Mouse (Mus musculus) forelimb bud, embryonic 11.5 days (tissue): ENCODE measurements around the gene Map3k11.
"Not testable (repeated sequence)": the region's sequence is repeated elsewhere in the genome, so short reads cannot be mapped to it uniquely, and the experiment has no call there.

Experiments
- DNase-seq: peaks from one replicate; pipeline ENCODE4 v3.0.0-alpha.2; 2012; ENCODE audit warnings: low read depth, low spot score

The Map3k11 gene

DNA sequence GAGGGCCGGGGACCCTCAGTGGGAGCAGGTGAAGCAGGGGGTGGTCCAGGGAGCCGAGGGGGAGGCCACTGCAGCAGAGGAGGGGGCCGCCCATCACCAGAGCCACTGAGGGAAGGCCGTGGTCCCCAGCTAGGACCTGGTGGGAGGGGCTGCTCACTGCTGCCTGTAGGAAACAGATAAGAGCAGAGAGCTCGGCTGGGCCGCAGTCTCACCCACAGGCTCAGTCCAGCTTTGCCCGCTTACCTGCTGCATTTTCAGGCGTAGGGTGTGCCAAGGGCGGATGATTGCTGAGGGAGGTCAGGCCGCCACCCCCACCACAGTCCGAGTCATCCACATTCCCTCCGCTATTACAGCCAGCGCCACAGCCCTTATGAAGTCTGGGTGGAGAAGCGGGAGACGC lies 23.1 kb upstream of the Map3k11 start:
- no peak for DNase-seq

DNA sequence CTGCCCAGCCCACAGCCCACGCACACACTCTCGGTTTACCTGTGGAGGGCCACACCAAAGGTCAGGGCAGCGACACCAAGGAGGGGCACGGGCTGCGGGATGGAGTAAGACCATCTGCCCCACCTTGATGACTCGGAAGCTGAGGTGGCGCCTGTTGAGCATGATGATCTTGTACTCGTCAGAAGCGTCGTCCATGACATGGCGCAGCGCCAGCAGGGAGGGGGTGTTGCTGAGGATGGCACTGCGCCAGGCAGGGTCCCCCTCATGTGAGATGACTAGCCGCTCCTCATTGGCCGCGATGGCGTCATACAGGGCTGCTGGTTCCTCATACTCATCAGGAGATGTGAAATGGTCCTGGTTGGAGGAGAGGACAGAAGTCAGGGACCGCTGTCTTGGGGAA lies 22.2 kb upstream of the Map3k11 start:
- no peak for DNase-seq

DNA sequence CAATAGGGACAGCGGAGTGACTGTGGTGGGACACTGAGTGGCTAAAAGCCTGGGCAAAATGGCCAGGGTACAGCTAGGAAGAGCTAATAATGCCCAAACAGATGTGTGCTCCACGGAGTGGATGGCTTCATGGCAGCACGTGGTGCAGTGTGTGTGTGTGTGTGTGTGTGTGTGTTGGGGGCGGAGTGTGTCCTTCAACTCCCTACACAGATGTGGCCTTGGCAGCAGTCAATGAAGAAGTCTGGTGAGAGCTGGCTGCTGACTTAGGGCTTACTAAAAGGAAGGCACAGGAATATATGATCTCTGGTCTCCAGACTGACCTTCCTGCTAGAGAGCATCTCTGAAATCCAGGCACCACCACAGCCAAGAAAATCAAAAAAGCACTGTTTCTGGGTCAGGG lies 20.2 kb upstream of the Map3k11 start:
- DNase-seq: no peak

DNA sequence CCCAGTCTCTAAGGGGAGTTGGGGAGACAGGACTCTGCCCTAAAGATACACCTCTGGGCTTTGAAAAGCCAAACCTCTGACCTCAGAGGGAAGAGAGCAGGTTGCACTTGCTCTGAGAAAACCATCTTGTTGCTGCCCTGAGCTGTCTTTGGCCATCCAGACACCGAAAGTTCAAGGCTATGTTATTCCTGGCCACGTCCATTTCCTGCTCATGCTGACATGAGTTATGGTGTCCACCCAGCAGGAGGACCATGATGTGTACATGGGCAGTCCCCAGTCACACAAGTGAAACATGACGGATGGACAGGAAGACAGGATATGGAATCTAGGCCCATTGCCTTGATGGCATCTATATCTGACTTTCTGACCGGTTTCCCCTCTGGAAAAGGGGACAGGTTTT lies 8.1 kb upstream of the Map3k11 start:
- no peak for DNase-seq

DNA sequence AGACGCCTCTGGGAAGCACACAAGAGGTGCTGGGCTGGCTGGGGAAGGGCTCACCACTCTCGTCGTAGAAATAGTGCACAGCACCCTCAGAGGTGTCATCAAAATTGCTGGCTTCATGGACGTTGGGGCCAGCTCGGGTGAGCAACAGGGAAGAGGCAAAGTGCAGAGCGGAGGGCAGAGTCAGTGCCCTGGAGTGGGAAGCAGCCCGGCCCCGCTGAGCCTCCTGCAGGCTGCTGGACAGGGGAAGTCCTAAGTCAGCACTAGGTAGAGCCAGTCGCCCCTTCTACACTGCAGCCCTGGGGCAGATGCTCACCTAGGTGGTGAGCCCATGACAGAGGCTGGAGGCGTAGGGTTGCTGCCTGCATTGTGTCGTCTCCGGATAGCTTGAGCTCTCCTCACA lies 4.3 kb upstream of the Map3k11 start:
- DNase-seq: no peak

DNA sequence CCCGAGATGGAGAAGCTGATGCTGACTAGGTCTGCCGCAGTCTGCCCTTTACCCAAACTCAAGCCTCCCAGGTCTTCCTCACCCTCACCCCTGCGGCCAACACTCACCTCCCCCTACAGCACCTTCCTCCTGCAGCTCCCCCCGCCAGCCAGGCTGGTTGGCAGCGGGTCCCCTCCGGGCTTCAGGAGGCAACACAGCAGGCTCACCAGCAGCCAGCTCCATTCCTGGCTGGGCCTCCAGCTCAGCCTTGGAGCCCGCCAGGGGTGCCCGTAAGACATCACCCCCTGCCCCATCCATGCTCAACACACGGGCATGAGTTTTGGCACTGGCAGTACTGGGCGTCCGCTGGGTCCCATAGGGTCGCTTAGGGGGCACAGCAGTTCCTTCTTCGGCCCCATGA lies 3.6 kb upstream of the Map3k11 start:
- no peak for DNase-seq

DNA sequence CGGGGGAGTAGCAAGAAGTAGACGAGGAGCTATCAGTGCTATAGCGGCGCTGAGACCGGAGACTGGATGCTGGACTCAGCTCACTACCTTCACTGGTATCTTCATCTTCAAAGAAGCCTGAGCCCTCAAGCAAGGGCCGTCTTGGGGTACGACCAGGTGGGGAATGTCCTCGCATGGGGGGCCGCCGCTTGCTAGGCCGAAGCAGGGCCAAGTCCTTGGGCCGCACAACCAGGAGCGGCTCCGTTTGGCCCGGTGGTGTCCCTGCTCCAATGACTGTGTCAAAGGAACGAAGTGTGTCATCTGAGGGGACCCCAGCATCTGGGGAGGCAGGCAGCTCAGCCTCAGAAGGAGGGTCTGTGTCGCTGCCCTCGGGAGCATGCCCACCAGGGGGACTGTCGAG lies 3.1 kb upstream of the Map3k11 start:
- no peak for DNase-seq

DNA sequence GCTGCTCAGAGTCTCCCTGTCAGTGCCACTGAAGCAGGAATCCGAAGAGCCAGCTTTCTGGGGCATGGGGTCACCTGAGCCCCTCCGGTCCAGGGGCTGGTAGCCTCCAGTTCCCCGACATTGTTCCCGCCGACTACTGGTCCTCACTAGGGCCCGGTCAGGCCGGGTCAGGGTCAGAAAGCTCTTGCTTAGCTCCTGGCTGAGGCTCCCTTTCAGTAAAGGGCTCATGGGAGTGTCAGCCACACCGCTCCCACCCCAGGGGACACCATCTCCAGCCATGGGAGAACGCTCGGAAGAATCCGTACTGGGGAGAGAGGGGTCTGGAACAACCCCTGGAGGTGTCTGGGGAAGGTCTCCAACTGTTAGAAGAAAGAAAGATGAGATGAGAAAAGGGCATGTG lies 2.7 kb upstream of the Map3k11 start:
- no peak for DNase-seq

DNA sequence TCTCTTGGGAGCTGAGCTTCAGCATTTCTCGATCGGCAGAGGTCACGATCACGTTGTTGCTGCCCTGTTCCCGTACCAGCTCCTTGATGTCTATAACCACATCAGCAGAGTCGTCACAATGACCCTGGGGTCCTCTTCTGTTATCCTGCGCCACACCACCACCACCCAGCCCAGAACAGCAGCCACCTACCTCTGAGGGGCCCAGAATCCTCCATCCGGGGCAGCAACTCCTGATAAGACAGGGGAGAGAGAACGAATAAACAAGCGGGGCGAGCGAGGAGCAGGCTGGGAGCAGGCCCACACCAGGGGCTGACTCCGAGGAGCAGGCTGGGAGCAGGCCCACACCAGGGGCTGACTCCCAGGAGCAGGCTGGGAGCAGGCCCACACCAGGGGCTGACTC lies 2.1 kb upstream of the Map3k11 start:
- no peak for DNase-seq

DNA sequence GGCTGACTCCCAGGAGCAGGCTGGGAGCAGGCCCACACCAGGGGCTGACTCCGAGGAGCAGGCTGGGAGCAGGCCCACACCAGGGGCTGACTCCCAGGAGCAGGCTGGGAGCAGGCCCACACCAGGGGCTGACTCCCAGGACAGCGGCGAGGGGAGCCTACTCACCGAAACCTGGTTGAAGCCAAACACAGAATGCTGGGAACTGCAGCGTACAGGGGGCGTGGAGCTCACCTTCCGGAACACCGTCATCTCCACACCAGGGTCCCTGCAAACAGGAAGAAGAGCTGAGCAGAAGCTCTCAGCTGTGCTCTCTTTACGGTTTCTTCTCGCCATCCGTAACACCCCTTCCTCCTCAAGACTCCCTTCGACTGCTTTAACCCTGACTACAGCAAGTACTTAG lies 1.6 kb upstream of the Map3k11 start:
- not testable (repeated sequence) for DNase-seq

DNA sequence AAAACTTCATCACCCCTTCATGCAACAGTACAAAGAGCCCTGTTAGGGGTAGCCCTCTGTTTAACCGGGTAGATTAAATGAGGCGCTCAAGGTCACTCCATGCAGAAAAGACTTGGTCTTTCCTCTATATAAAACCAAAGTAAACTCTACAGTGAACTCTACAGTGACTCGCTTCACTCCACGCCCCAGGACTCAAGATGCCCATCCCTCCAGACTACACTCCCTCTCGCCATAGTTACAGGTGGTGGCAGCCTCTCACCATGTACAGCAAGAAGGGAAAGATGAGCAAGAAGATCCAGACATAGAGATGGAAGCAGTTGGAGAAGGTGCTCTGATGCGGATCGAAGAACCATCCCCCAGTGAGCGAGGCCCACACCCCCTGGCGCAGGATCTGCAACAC lies 804 bp upstream of the Map3k11 start:
- no peak for DNase-seq

DNA sequence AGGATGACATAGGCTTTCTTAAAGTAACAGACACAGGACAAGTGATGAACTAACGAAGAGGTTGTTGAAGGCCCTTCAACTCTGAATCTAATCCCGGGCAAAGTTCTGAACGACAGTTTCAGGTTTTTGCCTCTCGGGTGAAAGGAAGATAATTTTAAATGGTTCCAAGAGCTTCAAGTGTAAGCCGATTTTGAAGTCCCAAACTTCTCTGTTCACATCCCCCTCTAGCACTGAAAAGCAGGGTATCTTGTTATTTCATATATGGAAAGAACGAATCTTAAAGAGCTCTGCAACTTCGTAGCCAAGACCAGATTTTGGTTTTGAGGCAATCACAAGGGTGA lies 516 bp downstream of the Map3k11 start:
- DNase-seq: no peak

DNA sequence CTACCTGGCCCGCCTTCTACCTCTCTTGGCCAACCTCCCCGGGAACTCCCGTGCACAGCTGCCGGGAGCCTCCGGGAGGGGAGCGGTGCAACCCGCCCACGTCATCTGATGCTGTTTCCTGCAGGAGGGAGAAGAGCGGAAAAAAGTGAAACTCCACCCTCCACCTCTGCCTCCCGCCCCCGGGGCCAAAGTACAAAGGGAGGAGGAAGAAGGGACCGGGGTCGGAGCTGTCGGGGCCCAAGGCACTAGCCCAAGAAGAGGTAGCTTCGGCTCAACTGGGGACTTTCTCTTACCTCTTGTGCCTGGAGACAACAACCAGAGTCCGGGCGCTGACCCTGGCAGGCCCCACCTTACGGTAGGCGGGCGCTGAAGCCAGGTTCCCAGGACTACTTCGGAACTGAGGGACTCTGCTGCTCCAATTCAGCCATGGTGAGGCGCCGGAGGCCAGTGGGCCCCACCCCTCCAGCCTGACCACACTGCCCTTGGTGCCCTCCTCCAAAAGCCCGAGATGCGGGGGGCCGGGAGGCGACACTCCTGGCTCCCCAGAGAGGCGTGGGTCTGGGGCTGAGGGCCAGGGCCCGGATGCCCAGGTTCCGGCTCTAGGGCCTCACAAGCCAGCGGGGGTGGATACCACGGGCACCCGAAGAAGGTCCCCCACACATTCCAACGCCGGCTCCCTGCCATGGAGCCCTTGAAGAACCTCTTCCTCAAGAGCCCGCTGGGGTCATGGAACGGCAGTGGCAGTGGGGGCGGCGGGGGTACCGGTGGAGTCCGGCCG lies 1.2 kb downstream of the Map3k11 start:
- peak; percentile 77 for DNase-seq

DNA sequence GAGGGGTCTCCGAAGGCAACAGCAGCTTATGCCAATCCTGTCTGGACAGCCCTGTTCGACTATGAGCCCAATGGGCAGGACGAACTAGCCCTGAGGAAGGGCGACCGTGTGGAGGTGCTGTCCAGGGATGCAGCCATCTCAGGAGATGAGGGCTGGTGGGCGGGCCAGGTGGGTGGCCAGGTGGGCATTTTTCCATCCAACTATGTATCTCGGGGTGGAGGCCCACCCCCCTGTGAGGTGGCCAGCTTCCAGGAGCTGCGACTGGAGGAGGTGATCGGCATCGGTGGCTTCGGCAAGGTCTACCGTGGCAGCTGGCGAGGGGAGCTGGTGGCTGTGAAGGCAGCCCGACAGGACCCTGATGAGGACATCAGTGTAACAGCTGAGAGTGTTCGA lies 1.8 kb downstream of the Map3k11 start:
- no peak for DNase-seq

DNA sequence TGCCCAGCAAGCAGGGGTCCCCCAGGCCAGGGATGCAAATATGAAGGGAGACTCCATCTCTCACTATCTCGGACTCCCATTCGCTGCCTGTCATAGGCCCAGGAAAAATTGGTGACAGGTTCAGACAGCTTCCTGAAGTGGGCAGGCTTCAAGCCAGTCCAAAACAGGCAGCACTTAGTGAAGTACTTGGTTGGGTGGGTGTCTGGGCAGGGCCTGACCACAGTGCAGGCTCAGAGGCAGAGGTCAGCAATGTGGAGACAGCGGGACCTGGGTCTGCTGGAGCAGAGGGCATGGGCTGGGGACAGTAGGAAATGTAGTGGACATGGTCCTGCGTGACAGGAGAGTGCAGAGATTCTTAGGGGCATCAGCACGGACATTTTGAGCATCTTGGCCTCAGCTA lies 3.1 kb downstream of the Map3k11 start:
- no peak for DNase-seq

DNA sequence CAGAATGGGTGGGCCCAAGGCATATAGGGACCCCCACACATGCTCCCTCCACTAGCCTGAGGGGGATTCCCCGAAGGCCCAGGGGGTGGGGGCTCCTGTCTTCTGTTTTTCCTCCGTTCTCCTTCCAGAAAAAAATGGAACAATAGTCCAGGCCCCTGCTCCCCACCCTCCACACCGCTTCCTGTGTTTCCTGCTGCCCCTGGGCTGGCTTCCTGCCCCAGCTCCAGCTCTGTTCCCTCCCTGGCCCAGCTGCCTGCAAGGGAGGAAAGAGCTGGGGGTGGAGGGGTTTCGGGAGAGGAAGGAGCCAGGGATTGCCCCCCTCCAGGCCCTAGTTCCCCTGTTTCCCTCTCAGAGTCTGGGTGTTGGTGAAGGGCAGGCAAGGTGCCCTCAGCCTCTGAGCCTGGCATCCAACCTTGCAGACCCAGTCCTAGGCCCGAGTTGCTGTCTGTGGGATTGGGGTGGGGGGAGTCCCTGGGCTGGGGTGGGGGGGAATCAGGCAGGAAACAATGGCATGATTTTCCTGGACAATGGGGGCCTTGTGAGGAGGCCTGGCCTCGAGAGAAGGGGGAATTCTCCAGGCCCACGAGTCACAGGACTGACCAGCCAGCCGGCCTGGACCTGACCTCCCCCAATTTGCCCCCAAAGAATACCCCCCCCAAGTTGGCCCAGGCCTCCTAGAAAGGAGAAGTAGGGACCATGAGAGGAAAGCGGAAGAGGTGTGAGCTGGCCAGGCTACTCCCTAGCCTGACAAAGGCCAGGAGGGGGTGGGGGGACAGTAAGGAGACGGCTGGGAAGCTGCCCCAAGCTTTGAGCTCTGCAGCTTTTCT lies 3.8 kb downstream of the Map3k11 start:
- DNase-seq: no peak

DNA sequence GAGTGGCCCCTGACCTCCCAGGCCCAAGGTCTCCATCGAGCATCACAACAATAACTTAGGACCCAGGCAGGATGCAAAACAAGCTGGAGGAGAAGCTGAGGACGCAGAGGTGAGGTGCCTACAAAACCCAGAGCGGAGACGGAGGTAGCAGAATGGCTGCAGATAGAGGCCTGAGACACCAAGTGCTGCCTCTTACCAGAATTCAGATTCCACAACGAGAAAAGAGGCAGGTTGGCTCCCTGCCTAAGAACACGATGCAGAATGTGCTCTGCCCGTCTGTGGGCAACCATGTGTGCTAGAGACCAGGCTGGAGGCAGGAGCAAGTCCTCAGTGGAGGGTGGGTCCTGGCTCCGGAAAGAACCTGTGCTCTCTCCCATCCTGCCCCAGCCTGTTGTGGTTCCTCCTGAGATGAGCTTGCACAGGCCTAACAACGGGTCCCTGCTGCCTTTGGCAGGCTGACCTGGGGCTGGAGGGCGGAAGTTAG lies 4.4 kb downstream of the Map3k11 start:
- DNase-seq: no peak

DNA sequence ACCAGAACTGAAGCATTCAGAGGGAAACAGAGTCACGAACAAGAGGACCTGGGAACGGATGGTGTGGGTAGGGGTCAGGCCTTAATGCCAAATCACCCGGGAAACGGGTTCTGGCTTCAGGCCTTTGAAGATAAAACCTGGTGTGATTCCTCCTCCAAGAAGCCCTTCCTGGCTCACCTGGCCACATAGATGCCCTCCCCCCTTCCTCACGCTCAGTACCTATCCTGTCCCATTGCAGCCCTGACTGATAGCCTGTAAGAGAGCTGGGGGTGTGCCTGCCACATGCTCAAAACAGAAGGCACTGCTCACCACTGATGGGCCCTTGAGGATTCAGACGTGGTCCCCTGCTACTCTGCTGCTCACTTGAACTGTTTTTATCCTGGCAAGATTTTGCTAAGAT lies 5.3 kb downstream of the Map3k11 start:
- DNase-seq: no peak

DNA sequence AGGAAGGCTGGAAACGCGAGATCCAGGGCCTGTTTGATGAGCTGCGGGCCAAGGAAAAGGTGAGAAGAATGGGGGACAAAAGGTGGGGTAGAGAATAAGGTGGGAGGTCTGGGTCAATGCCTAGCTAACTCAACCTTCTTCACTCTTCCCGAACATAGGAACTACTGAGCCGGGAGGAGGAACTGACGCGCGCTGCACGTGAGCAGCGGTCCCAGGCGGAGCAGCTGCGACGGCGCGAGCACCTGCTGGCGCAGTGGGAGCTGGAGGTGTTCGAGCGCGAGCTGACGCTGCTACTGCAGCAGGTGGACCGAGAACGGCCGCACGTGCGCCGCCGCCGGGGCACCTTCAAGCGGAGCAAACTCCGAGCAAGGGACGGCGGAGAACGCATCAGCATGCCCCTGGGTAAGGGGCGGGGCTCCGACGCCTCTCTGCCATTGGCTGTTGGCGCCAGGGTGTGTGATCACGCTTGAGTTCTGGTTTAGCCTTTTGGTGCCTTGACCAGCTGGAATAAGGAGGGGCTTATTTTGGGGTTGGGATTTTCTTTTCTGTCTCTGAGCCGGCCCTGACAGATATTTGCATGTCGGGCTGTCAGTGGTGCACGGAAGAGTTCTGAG lies 7.4 kb downstream of the Map3k11 start:
- peak; percentile 31 for DNase-seq

DNA sequence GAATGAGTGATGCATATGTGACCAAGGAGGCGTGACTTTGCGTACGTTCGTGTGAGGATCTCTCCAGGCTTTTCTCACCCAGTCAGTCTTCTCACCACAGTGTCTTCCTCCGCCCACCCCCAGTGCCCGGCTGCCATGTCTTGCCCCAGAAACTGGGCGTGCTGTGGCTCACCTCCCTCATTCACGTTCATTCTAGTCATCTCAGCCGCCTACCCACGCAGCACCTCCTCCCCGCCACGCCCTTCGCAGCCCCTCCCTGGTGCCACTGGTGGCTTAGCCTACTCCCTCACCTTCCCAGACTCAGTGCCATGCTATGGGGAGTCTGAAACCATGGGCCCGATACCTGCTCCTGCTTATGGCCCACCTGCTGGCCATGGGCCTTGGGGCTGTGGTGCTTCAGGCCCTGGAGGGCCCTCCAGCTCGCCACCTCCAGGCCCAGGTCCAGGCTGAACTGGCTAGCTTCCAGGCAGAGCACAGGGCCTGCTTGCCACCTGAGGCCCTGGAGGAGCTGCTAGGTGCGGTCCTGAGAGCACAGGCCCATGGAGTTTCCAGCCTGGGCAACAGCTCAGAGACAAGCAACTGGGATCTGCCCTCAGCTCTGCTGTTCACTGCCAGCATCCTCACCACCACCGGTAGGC lies 15.7 kb downstream of the Map3k11 start, which contains the start of gene Kcnk7:
Gene Kcnk7, plus strand, starts transcription at position 205 of the 638 bp plus-strand sequence.
- no peak for DNase-seq

DNA sequence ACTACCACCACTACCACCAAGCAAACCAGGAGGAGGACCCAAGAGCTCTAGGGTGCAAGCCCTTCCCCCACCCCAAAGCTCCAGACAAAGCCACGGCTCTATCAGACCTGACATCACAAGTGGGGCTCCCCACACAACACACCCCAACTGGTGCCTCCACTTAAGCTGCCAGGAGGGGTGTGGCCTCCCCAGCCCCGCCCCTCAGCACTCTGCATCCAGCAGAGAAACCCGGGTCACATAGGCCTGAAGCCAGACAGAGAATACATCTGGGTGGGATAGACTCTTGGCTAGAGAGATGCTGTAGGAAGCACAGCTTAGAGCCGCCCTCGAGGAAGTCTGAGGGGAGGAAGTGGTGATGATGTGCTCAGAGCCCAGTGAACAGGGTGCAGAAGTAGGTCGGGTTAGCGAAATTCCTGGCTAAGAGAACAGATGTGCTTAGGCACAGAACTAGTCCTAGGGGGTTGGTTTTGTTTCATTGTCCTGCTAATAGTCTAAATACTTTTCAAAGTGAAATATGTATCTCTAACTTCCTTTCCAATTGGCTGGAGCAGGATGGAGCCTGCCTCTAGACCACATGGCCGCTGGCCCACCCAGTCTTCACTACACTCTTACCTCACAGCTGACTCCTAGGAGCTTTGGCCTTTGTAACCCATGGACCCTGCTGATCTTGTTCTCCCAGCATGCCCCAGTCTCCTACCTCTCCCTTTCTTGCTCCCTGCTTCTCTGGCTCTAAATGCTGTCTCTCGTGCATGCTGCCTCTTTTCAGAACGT lies 16.4 kb downstream of the Map3k11 start:
- no peak for DNase-seq
